Mouse (Mus musculus) embryonic facial prominence, embryonic 10.5 days (tissue): ENCODE measurements around the gene Thra. TPM values are rescaled to one million over a fixed set of nuclear protein-coding genes. Genes with fewer than 3 reads are reported as not detected.
A peak's percentile ranks its signal among the peaks of the same experiment; 100 is the strongest.

ENCODE experiments used
- DNase-seq: peaks from one replicate; pipeline ENCODE4 v3.0.0-alpha.2; 2017; ENCODE audit warnings: low spot score
- H3K27ac ChIP-seq: fragments of 300-500 bp; sonication (generic); replicated peaks from 2 replicates; pipeline ENCODE4 v1.5.1; 2016; ENCODE audit warnings: mild to moderate bottlenecking
- H3K27me3 ChIP-seq: fragments of 300-500 bp; sonication (generic); replicated peaks from 2 replicates; pipeline ENCODE4 v1.6.1; 2016; ENCODE audit warnings: low read depth, mild to moderate bottlenecking; ENCODE audit not compliant: poor library complexity, severe bottlenecking
- H3K36me3 ChIP-seq: fragments of 300-500 bp; sonication (generic); replicated peaks from 2 replicates; pipeline ENCODE4 v1.6.1; 2016; ENCODE audit warnings: mild to moderate bottlenecking, moderate library complexity
- H3K4me1 ChIP-seq: fragments of 300-500 bp; sonication (generic); 2 replicates; pipeline ENCODE4 v1.6.1; 2016
- H3K4me3 ChIP-seq: fragments of 300-500 bp; sonication (generic); 2 replicates; pipeline ENCODE4 v1.5.1; 2016; ENCODE audit warnings: mild to moderate bottlenecking, moderate library complexity
- H3K9me3 ChIP-seq: fragments of 300-500 bp; sonication (generic); 2 replicates; pipeline ENCODE4 v1.6.1; 2016; ENCODE audit warnings: mild to moderate bottlenecking
- WGBS: fragments of 180-500 bp; shearing (Covaris S2); methylation state at CpG from one replicate; pipeline ENCODE4 v1.1.7; 2016; 5-methylcytosine and 5-hydroxymethylcytosine counted together
- polyA plus RNA-seq: library from polyadenylated mRNA; unstranded; fragments of >200 nt; fragmentation: Nextera tagmentation; extraction: Ambion mirVana; gene quantifications from 2 replicates; pipeline ENCODE4 v1.2.1, GENCODE M21; 2016

The Thra gene
- polyA plus RNA-seq, 1 experiment from 2014 or later = 9.1 TPM

DNA sequence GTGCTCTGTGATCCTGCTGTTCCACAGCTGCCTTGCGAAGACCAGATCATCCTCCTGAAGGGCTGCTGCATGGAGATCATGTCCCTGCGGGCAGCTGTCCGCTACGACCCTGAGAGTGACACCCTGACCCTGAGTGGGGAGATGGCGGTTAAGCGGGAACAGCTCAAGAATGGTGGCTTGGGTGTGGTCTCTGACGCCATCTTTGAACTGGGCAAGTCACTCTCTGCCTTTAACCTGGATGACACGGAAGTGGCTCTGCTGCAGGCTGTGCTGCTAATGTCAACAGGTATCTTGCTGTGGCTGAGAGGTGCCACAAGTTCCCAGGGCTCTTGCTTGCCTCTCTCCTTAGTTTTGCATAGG is 23.0 kb downstream of the Thra start:
- Histone ChIP-seq H3K36me3 (peaks cover 60% of the 10 kb centered on the region), H3K27ac (no peak overlapping the region), H3K4me3 (no peak overlapping the region), H3K4me1 (peaks cover 53% of the 10 kb centered on the region), H3K27me3 (peaks cover 4% of the 10 kb centered on the region; the same call in 1 of the 2 replicates), H3K9me3 (no peaks in the 10 kb centered on the region)
- DNase-seq = no peak
- WGBS = 84% methylated on average over 8 of the region's 8 CpGs

DNA sequence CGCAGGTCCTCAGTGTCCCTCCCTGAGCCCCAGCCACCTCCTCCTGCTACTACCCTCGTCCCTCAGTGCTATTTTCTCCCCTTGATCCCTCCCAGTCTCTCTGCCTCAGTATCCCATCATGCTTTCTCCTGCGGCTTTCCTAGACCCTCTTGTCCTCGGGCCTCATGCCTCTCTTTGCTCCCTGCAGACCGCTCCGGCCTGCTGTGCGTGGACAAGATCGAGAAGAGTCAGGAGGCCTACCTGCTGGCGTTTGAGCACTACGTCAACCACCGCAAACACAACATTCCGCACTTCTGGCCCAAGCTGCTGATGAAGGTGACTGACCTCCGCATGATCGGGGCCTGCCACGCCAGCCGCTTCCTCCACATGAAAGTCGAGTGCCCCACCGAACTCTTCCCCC is 23.7 kb downstream of the Thra start:
- DNase-seq = no peak
- 0 out of 2 replicates have a peak overlapping the region, but pooled peaks have one; percentile 51 for H3K27ac ChIP-seq
- no peaks in the 10 kb centered on the region for H3K9me3 ChIP-seq
- peaks cover 59% of the 10 kb centered on the region for H3K4me1 ChIP-seq
- H3K36me3 ChIP-seq = peaks cover 65% of the 10 kb centered on the region
- 84% methylated on average over 18 of the region's 18 CpGs for WGBS
- H3K4me3 ChIP-seq = no peak overlapping the region
- H3K27me3 ChIP-seq = peaks cover 6% of the 10 kb centered on the region; the same call in 1 of the 2 replicates

DNA sequence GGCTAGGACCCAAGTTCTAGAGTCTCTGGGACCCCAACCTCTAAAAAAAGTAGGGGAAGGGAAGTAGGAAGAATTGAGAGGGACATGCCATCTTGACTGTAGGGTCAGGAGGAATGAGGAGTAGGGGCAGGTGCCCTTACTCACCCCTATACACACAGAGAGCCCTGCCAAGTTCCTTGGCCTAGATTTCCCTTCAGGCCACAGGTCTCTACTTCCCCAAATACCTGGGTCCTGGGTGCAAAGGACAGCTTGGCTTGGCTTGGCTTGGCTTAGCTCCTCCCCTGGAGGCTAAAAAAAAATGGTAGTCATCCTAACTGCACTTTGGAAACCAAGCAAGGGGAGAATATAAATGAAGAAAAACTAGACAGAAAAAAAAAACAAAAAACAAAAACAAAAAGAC is 24.3 kb downstream of the Thra start:
- H3K4me1 ChIP-seq = peaks cover 63% of the 10 kb centered on the region
- no peak overlapping the region for H3K4me3 ChIP-seq

DNA sequence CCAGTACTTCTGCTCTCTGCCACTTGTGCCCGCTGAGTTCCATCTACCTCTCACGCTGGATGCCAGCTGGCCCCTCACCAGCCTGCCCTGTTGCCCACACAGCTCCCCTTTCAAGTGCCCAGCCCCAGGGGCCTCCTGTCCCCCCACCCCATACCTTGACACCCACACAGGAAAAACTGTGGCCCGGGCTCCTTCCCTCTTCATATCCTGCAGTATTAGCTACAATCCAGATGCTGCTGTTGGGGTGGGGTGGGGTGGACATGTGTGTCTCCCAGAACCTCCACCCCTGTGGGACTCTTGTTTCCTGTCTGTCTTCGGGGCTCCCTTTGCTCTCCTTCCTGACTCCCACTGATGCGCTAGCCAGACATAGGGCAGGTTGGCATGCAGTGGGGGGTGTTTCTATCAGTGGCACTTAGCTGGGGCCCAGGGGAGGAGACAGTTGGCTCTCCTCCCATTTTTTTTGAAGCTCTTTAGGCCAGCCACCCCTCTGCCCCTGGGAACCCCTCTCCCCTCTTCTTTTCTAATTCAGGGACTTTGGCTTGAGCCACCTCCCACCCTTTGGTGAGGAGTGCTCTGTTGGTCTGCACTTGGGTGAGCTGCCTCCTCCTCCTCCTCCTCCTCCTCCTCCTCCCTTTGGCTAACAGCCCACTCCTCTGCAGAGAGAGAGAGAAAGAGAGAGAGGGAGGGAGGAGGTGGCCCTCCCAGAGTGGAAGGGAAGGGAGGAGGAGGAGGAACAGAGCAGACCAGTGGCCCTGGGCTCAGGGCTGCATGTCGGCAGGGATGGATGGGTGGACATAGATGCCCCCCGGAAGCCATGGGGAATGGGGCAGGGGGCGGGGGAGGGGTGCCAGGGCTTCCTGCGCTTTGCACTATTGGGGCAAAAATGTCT is 25.2 kb downstream of the Thra start:
- H3K4me1 ChIP-seq = peaks cover 63% of the 10 kb centered on the region
- H3K9me3 ChIP-seq = no peaks in the 10 kb centered on the region
- H3K4me3 ChIP-seq = 0 out of 2 replicates have a peak overlapping the region, but pooled peaks have one; percentile 3
- H3K36me3 ChIP-seq = peaks cover 75% of the 10 kb centered on the region
- 52% methylated on average over 8 of the region's 9 CpGs for WGBS
- H3K27ac ChIP-seq = peak overlapping the region; percentile 30
- H3K27me3 ChIP-seq = peaks cover 6% of the 10 kb centered on the region; the same call in 1 of the 2 replicates
- no peak for DNase-seq

More for the DNA sequence above, 24.3 kb downstream of the Thra start:
- H3K36me3 ChIP-seq = peaks cover 72% of the 10 kb centered on the region
- no peaks in the 10 kb centered on the region for H3K9me3 ChIP-seq
- no peak for DNase-seq
- H3K27ac ChIP-seq = no peak overlapping the region
- H3K27me3 ChIP-seq = peaks cover 6% of the 10 kb centered on the region; the same call in 1 of the 2 replicates

DNA sequence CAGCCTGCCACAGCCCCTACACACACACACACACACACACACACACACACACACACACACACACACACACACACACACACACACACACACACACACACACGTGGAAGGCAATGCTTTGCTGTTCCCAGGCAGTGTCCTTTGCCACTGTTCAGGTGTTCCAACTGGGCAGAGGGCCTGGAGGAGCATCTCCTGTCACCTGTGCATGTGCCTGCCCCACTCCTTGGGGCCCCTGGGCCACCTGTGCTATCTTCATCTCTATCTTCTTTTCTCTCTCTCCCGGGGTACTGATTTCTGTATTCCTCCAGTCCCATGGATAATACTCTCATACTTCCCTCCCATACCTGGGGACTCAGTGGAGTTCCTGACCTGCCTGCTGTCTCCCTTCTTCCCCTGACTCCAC is 25.9 kb downstream of the Thra start:
- Histone ChIP-seq H3K27me3 (peaks cover 6% of the 10 kb centered on the region; the same call in 1 of the 2 replicates), H3K9me3 (no peaks in the 10 kb centered on the region), H3K4me3 (peak overlapping the region; percentile 43; the same call in 1 of the 2 replicates), H3K4me1 (peaks cover 63% of the 10 kb centered on the region), H3K36me3 (peaks cover 76% of the 10 kb centered on the region), H3K27ac (peak overlapping the region; percentile 49)
- WGBS = 42% methylated on average over 2 of the region's 2 CpGs
- DNase-seq = no peak

DNA sequence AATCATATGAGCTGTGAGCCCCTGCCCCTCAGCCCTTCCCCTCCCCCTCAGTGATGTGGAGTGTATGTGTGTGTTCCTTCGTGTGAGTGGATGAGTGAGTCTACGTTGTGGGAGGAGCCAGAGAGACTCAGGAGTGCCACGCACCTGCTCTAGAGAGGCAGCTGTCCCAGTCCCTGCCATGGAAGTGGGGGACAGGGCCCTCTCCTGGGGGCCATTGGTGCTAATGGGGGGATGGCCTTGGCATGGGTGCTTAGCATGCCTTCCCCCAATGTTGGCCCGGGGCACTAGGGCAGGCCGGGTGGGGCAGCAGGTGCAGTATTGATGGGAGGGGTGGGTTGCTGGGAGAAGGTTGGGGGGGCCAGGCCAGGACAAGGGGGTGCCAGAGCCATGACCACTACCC is 26.4 kb downstream of the Thra start:
- Histone ChIP-seq H3K9me3 (no peaks in the 10 kb centered on the region), H3K4me1 (peaks cover 63% of the 10 kb centered on the region), H3K27me3 (peaks cover 6% of the 10 kb centered on the region; the same call in 1 of the 2 replicates), H3K36me3 (peaks cover 71% of the 10 kb centered on the region), H3K27ac (peak overlapping the region; percentile 49), H3K4me3 (peak overlapping the region; percentile 43)
- DNase-seq = no peak
- 60% methylated on average over 5 of the region's 5 CpGs for WGBS

DNA sequence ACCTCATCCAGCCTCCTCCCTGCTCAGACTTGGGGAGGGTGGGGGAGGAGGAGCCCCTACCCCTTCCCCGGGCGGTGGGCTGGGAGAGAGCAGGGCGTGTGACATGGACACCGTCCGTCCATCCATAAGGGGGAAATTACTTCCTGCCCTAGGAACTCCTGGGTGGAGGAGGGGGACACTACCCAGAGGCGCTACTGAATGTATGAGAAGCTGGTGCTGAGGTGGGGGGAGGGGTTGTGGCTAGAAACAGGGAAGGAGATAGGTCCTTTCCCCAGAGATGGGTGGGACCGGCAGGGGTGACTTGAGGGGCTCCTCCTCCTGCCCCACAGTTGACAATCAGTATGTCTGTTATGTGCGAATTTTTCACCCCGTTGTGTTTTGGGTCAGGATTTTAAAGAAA is 26.8 kb downstream of the Thra start:
- peak; percentile 64 for DNase-seq
- Histone ChIP-seq H3K9me3 (no peaks in the 10 kb centered on the region), H3K27me3 (peaks cover 6% of the 10 kb centered on the region; the same call in 1 of the 2 replicates), H3K4me1 (peaks cover 63% of the 10 kb centered on the region), H3K4me3 (peak overlapping the region; percentile 43), H3K36me3 (peaks cover 67% of the 10 kb centered on the region), H3K27ac (peak overlapping the region; percentile 48)
- 18% methylated on average over 9 of the region's 9 CpGs for WGBS

DNA sequence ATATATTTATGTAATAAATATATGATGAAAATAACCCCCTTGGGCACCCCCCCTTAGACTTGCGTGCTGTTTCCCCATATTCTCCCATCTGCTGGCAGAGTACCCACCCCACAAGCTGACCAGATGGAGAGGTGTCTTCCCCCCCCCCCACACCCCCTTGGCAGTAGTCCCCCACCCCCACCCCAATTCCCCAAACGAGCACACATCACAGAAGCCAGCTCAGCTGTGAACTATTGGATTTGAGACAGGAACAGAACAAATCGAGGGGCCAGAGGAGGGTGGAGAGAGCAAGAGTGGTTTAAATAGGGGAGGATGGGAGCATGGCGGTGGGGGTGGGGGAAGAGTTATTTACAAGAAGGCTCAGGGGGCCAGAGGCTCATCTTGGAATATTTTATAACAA is 27.3 kb downstream of the Thra start:
- Histone ChIP-seq H3K4me3 (peak overlapping the region; percentile 43), H3K27me3 (peaks cover 6% of the 10 kb centered on the region; the same call in 1 of the 2 replicates), H3K4me1 (peaks cover 61% of the 10 kb centered on the region), H3K36me3 (peaks cover 65% of the 10 kb centered on the region), H3K9me3 (no peaks in the 10 kb centered on the region), H3K27ac (no peak overlapping the region)
- 27% methylated on average over 4 of the region's 4 CpGs for WGBS
- no peak for DNase-seq

DNA sequence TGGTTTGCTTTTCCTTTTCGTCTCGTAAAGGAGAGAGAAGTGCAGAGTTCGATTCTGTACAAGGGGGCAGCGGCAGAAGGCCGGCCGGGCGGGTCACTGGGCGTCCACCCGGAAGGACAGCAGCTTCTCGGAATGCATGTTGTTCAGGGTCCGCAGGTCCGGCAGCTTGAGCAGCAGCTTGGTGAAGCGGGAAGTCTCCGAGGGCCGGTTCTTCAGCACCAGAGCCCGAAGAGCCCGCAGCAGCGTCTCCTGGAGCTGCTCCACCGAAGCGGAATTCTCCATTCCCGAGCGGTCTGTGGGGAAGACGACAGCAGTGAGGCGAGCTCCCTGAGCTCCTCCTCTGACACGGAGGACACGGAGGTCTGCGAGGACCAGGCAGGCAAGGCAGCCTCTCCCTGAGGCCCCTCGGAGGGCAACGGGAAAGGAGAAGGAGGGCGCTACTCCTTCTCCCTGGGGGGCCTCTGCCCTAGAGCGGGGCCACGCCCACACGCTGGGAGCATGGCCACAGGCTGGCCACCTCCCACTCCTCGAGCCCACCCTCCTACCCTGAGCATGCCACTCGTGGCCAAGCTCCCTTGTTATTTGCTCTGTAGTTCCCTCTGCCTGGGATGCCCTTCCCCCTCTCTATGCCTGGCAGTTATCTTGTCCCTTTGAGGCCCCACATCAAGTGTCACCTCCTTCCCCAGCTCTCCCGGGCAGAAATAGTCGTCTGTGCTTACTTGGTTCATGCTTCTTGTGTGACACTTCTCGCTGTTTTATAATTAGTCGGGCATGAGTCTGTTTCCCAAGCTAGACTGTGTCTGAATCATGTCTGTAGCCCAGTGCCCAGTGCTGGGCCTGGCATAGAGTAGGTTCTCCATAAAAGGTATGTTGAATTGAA is 27.9 kb downstream of the Thra start:
- peaks cover 6% of the 10 kb centered on the region; the same call in 1 of the 2 replicates for H3K27me3 ChIP-seq
- H3K27ac ChIP-seq = peak overlapping the region; percentile 76
- DNase-seq = no peak
- H3K9me3 ChIP-seq = no peaks in the 10 kb centered on the region
- 32% methylated on average over 39 of the region's 39 CpGs for WGBS
- H3K4me3 ChIP-seq = peak overlapping the region; percentile 43
- H3K4me1 ChIP-seq = peaks cover 63% of the 10 kb centered on the region
- peaks cover 58% of the 10 kb centered on the region for H3K36me3 ChIP-seq

DNA sequence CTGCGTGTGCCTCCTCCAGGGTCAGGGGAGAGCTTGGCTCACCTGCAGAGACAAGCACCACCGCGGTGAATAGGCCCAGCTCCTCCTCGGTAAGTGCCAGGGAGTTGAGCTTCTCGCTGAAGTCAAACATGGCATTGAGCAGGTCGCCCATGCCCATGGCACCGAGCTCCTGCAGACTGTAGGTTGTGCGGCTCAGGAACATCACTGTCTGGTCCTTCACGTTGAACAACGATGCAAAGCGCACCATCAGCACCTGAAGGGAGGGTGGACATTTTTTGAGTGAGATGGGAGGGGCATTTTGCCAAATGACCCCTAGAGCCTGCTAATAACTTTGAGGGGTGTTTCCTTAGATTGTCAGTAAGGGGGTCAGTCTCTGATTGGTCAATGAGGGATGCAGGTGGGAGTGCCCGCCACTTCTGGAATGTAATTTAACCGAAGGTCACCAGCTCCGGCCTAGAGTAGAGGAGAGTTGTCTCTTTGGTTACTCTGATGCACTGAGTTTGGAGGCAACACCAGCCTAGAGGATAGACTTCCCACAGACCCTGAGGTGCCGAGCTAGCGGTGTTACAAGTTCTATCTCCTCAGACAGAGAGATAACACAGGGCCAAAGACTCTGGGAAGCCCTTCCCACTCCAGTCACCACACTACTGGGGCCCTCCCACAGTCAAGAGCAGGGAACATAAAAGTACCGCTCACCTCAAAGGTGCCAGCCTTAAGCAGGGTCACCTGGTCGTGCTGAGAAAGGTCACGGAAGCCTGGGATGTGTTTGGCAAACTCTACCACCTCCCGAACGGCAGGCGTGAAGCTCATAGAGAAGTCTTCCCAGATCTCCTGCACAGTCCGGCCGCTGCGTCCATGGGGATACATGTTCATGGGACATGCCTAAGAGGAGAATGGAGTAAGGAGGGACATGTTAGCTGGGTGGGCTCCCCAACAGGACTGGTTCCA is 28.8 kb downstream of the Thra start:
- H3K27me3 ChIP-seq = peaks cover 6% of the 10 kb centered on the region; the same call in 1 of the 2 replicates
- peaks cover 49% of the 10 kb centered on the region for H3K36me3 ChIP-seq
- no peaks in the 10 kb centered on the region for H3K9me3 ChIP-seq
- WGBS = 89% methylated on average over 25 of the region's 25 CpGs
- DNase-seq = no peak
- H3K27ac ChIP-seq = no peak overlapping the region
- peaks cover 65% of the 10 kb centered on the region for H3K4me1 ChIP-seq
- H3K4me3 ChIP-seq = peak overlapping the region; percentile 43; the same call in 1 of the 2 replicates

DNA sequence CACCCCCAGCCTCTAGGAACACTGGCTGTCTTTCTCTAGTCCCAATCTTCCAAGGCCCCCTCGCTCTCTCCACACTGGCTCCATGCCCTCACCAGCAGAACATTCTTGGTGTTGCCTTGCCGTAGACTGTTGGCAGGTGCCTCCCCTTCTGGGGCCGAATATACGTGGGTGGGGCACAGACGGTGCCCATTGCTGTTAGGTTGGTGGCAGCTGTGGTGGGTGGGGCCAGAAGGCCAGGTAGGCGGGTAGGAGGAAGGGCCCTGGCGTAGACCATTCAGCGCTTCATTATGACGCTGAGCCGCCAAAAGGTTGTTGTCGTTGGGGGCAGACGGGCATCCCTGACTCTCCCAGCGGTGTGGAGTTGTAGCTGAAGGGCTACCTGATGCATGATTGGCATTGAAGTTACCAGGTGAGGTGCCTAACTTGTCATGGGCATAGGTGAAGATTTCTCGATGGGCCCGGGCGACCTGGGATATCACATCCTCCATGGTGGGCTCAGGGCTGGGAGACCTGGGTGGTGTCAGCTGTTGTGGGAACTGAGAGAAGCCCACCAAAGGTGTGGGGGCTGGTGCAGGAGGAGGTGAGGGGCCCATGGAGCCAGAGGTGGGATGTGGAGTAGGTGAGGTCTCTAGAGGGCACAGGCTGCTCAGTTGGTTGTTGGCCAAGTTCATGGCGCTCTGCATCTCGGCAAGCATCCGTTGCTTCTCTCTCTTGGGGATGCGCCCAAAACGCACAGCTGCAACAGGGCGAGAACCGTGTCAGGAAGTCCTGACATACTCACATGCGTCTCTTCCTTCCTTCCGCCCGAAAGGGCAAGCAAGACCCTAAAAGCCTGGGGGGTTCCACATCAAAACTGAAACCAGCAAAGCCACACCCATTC is 29.9 kb downstream of the Thra start:
- H3K4me3 ChIP-seq = no peak overlapping the region
- peaks cover 68% of the 10 kb centered on the region for H3K4me1 ChIP-seq
- no peaks in the 10 kb centered on the region for H3K9me3 ChIP-seq
- 93% methylated on average over 26 of the region's 26 CpGs for WGBS
- H3K27ac ChIP-seq = no peak overlapping the region
- no peak for DNase-seq
- H3K27me3 ChIP-seq = peaks cover 6% of the 10 kb centered on the region; the same call in 1 of the 2 replicates
- H3K36me3 ChIP-seq = peaks cover 42% of the 10 kb centered on the region
